Mouse (Mus musculus): ENCODE results near the gene Pbld1.

GRCm38 (mm10) chr10:63043154-63043553 is 16.8 kb upstream of the Pbld1 start:
- TF ChIP-seq EP300 (IDR thresholded peaks at IDR 0.05; ENCODE audit: low read depth) (no peak), CTCF (IDR thresholded peaks at IDR 0.05; ENCODE audit: low read depth) (peak; percentile 22; the same call in 1 of the 2 replicates)

All from liver, embryonic 14.5 days (tissue).